Mouse (Mus musculus) urinary bladder, postnatal 14 days (tissue): ENCODE measurements around the gene Gpr19.

ENCODE experiments used
- DNase-seq: peaks from one replicate; pipeline ENCODE4 v3.0.0; 2021; ENCODE audit warnings: low spot score

Gene Gpr19

DNA sequence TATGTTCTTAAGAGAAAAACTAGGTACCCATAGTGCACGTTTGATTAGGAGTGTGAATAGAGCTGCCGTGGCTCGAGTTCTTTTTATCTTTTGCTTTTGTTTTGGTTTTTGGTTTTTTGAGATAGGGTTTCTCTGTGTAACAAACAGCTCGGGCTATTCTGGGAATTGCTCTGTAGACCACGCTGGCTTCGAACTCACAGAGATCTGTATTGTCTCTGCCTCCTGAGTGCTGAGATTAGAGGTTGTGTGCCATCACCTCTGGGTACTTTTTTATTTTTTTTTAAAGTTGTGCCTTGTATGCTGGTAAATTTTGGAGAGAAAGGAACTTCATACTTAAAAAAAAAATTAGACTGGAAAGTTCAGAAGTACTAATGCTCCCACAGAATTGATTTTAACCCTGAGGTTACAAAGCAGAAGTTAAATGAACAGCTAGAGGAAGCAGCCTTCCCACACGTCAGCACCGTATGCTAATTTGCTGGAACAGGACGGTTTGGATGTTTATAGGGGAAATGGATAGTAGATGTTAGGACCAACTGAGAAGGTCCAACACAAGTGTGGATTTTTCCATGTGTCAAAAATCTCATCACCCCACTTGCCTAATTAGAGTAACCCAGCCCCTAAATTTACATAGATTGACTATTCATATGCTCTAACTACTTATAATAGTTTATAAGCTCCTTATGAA lies 24.3 kb upstream of the Gpr19 start:
- DNase-seq, result no peak

DNA sequence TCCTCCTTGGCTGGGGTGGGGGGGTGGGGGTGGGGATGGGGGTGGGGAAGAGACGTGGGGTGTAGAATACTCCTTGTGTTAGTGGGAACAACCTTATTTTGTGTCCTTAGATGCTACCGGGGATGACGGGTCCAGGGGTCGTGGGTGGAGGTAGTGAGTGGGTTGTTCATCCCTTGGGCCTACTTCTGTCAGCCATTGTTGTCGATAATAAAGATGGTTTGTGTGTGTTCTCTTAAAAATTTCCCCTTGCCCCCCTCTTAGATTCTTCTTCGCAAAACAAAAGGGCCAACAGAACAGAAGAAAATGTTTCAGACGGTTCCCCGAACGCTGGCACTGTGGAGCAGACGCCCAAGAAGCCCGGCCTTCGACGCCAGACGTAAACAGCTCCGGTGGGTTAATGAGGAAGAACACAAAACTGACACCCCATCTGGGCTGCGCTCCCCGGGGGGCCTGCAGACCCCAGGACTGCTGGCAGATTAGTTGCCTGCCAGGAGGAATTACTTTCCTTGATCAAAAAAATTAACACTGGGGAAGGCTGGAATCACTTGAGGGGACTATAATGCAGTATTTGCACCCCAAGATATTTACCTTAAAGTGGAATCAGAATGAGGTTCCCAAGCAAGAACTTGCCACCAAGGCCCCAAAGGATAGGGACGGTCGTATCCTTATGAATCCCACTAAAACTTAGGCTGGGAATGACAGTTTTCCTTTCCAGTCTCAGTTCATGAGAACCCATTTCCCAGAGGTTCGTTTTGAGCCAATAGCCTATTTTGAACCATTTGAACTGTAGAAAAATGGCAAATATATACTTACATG lies 23.5 kb upstream of the Gpr19 start:
- DNase-seq, result no peak

DNA sequence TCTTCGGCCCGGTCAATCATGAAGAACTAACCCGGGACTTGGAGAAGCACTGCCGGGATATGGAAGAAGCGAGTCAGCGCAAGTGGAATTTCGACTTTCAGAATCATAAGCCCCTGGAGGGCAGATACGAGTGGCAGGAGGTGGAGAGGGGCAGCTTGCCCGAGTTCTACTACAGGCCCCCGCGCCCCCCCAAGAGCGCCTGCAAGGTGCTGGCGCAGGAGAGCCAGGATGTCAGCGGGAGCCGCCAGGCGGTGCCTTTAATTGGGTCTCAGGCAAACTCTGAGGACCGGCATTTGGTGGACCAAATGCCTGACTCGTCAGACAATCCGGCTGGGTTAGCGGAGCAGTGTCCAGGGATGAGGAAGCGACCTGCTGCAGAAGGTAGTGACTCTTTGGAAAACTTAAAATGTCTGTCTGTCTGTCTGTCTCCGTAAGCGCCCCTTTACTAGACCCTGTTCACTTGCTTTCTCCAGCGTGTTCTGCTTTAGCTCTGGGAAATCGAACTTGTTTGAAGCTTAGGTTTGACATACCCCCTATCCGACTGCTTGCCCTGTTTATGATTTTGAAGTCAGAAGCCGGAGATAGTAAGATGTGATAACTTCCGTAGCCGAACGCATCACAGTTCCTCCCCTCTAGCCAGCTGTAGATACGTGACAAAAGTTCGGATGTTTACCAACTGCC lies 22.8 kb upstream of the Gpr19 start:
- peak; percentile 54 for DNase-seq

DNA sequence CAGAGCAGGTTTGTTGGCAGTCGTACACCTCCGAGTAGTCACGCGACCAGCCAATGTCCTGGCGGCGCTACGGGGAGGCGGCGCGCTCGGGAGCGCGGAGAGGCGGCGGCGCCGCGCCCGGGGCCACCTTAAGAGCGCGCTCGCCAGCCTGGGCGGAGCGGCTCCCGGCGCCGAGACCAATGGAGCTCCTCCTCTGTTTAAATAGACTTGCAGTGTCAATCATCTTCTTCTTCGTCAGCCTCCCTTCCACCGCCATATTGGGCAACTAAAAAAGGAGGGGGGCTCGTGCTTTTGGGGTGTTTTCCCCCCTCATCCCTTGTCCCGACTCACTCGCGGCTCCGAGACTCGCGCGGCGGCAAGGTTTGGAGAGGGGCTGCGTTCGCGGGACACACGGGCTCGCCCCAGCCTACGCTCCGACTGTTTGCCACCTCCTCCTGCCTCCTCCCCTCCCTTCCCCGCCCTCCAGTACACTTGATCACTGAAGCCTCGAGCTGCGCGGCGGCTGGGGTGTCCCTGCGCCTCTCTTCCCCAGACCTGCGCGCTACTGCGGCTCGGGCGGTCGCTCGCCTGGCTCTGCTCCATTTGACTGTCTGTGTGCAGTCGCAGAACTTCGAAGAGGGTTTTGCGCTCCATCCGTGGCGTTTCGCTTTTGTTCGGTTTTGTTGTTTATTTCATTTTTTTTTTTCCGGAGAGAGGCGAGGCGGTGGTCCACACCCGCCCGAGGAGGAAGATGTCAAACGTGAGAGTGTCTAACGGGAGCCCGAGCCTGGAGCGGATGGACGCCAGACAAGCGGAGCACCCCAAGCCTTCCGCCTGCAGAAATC lies 22.0 kb upstream of the Gpr19 start, which contains the start of gene Cdkn1b:
Gene Cdkn1b, plus strand, starts transcription at position 212 of the 824 bp plus-strand sequence.
- peak; percentile 90 for DNase-seq

DNA sequence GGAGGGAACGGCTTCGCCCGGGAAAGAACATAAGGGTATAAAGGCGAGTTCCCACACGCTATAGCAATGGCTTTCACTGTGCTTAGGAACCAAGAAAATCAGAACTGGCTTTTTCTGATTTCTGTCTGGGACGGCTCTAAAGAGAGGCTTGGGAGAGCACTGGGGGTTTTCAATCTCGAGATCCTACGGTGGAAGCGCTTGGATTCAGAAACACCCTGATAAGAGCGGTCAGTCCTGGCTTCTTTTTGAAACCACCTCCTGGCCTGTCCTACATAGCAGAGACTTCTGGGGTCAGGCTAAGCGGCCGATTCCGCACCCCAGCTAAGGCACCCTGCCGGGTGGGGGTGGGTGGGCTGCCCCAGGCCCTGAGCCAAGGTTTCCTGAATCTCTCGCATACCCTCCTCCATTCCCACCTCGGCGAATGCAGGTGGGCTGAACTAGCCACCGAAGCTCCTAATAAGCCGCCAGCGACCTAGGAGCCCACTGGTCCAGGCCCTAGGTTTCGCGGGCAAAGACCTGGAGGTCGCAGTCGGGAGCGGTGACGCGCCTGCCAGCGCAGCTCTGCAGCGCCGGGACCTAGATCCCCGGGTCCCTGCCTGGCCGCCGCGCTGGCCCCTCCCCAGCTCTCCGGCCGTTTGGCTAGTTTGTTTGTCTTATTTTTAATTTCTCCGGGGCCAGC lies 21.3 kb upstream of the Gpr19 start:
- peak; percentile 36 for DNase-seq

DNA sequence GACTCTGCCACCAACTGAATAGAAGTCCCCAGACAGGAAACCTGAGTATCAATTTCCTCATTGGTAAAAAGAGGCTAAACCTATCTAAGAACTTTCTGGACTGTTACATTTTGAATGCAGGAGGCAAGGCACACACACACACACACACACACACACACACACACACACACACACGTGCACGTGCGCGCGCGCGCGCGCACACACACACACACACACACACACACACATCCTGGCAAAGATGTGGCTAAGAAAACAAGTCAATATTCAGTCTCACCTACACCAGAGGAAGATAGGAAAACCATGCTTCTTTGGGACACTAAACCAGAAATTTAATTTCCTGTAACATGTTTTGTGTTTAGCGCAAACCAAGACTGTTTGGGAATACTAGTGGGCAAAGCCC lies 20.4 kb upstream of the Gpr19 start:
- DNase-seq, result no peak

DNA sequence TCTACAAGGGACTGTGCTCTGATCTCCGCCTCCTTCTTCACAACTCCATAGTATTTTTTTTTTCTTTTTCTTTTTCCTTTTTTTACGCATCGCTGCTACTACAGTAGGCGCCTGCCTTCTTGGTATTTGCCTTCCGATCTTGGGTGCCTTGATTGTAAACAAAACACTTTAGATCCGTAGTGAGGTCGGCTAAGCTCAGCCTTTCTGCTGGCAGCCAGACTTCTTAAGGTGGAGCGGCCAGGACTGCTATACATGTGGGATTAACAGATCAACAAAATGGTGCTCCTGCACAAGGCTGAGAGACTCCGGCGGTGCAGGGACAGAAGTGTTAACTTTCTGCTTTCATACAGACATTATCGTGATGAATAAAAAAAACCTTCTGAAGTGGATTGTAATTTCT lies 18.7 kb upstream of the Gpr19 start:
- DNase-seq, result peak; percentile 72

DNA sequence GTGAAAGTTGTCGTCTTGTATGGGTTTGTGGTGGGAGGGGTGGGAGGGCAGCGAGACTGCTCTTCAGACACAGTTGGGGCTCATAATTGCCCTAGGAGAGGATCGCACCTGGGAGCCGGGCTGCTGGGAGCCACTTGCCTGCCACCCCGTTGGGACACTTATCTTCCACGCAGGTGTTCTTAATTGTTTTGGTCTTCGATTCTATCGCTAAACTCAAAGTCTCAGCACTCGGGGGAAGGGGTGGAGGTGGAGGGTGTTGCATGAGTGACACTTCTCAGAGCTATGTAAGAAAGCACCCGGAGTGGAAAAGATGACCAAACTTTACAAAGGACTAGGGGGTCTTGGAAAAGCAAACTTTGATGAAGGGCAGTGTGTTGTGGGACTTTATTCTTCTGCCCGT lies 18.3 kb upstream of the Gpr19 start:
- DNase-seq, result no peak

DNA sequence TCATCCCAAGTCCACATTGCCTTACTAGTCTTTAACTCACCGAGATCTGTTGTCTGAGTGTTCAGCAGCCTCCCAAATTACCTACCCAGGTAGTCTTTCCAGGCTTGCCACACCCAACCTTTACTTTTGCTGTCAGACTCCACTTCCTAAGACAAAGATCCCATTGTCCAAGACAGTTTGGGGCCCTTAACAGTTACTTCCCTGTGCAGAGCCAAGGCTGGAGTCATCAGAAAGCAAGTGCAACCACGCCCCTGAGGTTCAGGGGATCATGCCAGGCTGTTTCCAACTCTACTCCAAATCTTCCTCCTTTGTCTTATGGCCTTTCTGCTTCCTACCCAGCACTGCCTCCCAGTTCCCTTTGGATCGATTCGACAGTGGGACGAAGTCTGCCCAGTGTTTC lies 16.1 kb upstream of the Gpr19 start:
- no peak for DNase-seq

DNA sequence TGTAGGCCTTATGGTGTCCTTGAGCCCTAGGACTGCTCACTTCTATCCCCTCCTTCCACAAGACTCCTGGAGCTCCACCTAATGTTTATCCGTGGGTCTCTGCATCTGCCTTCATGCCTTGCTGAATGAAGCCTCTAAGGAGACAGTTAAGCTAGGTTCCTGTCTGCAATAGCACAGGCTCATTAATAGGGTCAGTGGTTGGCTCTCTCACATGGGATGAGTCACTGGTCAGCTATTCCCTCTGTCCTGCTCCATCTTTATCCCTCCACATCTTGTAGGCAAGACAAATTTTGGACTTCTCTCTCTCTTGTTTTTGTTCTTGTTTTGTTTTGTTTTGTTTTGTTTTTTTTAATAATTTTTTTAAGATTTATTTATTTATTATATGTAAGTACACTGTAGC lies 7.4 kb upstream of the Gpr19 start:
- no peak for DNase-seq

DNA sequence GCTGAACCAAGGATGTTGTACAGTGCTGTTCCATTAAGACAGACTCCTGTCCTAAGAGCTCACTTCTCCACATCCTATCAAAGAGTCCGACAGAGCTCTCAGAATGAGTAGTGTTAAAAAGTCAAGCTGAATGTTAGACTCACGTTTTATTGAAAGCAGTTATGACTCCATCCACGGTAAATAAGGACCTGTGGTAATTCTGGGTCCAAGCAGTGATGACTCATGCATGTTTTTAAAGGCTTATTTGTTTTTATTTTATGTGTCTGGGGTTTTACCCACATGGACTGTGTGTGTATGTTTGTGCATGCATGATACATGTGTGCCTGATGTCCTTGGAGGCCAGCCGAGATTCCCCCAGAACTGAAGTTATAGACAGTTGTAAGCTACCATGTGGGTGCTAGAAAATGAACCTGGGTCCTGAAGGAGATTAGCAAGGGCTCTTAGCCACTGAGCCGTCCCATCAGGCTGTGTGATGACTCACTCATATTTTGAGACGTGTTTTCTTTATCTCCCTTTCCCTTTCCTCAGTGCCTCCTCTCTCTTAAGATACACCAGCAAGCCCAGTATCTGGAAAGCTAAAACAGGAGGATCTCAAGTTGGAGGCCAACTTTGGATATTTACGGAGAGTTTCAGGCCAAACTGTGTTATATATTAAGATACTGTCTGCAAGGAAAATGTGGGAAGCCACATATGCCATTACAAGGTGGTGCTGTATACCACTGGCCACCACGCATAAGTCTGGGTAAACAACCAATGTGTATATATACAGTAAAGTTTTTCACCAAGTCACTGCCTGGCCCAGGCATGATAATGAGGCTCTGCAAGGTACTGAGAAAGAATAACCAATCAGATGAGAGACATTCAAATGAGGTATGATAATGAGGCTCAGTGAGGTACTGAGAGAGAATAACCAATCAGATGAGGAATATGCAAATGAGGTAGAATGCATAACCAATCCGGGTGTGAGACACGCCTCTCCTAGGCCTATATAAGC lies 5.8 kb upstream of the Gpr19 start:
- no peak for DNase-seq

DNA sequence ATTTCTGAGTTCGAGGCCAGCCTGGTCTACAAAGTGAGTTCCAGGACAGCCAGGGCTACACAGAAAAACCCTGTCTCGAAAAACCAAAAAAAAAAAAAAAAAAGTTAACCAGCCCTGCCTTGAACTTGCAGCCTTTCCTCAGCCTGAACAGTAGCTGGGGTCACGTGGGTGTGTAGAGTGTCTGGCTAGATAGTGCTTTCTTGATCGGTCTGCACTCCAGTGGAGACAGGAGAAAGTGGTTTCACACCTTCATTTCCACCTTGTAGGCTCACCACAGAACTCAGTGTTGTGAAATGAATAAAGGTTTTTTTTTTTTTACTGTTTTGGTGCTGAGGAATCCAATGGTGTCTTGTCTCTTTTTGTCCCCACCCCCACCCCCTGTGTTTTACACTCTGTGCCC lies 5.0 kb upstream of the Gpr19 start:
- DNase-seq, result no peak

DNA sequence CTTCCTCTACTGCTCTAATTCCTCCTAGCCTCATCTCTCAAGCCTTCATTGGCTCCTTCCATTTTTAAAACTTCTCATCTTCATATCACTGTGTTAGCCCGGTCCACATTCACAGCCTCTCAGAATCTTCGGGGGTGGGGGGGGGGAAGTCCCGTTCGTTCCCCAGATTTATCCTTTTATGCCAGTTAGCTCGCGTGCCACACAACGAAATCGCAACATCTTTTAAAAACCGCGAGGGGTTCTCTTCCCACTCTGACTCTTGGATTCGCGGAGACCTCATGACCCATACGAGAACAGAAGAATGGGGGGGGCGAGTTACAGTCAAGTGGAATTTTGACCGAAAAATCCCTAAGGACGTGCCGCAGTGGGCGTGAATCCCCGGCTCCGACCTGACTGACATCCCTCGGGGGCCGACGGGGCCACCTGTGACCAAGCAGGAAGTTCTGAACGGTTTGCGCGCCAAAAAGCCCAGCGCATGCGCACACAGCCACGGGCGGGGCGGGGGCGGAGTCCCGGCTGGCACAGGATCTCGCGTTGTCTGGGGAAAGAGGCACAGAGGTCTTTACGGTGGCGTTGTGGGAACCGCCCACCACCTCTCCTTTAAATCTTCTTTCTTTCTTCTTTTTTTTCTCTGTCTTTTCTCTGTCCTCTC lies 809 bp downstream of the Gpr19 start:
- DNase-seq, result peak; percentile 95

DNA sequence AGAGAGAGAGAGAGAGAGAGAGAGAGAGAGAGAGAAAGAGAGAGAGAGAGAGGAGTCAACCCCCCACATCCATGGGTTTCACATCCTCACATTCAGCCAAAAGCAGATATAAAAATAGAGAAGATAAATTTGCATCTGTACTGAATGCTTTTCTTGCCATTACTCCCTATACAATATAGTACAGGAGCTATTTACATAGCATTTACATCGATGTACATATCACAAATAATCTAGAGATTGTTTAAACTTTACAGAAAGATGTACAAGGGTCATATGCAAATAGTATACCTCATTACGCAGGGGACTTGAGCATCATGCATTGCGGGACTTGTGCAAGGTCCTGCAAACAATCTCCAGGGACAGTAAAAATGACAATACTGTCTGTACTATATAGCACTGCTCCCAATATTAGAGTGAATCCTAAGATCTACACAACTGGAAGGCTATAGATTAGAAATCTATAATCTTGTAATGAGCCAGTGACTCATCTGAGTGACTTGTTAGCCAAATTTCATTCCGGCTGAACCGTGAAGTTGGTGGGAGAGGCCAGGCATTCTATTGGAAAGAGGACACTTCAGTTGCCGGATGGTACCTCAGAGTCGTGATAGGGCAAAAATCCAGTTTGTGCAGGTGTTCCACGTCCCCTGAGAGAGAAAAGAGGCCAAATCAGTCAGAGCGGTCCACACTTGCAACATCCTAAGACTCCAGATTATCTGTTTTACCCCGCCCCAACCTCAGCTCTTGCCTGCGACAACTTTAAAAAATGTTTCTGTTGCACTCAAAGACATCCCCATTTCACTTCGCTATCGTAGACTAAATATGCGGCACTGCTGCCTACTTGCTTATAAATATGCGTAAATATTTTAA lies 1.6 kb downstream of the Gpr19 start:
- DNase-seq, result no peak

DNA sequence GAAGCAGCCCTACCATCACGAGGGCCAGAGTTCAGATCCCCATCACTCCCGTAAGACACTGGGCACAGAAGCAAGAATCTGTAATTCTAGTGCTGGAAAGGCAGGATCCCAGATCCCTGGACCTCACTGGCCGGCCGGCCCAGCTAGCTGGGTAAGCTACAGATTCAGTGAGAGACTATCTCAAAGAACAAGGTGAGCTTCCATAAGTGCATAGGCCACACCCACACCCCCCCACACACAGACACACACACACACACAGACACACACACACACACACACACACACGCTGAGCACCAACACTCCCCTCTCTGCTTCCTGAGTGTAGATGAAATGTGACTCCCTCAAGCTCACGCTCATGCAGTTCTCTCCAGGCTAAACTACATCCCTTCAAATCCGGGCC lies 7.9 kb downstream of the Gpr19 start:
- DNase-seq, result no peak

DNA sequence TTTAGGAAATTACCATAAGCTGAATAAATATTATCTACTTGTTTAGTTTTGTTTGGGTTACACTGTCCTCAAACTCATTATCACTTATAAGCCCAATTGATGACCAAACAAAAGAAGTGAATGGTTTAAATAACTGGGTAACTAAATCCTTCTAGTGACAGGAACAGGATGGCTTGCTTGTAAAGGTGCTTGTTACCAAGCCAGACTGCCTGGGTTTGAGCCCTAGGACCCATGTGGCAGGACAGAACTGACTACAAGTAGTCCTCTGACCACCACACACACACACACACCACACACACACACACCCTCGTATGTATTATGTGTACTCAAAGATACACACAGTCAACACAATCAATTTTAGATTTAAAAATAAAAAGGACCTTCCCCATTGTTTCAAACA lies 8.6 kb downstream of the Gpr19 start:
- no peak for DNase-seq

DNA sequence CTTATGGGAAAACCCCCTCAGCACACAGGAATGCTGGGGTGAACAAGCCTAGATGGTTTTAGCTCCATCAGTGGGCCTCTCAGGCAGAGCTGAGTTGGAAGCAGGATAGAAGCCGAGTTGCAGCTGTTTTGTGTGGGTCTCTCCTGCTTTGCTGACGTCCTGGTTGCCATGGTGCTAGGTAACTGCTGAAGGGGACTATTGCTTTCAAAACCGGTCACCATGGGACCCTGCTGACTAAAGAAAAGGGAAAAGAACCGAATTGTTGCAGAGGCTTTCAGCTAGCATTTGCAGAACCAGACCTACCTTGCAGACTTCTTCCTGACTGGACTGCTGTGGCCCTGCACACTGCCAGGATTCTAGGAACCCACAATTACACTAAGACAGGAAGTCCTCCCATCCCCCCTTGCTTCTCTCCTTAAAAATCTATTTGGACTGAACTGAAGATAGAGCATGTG lies 9.8 kb downstream of the Gpr19 start:
- DNase-seq, result no peak

DNA sequence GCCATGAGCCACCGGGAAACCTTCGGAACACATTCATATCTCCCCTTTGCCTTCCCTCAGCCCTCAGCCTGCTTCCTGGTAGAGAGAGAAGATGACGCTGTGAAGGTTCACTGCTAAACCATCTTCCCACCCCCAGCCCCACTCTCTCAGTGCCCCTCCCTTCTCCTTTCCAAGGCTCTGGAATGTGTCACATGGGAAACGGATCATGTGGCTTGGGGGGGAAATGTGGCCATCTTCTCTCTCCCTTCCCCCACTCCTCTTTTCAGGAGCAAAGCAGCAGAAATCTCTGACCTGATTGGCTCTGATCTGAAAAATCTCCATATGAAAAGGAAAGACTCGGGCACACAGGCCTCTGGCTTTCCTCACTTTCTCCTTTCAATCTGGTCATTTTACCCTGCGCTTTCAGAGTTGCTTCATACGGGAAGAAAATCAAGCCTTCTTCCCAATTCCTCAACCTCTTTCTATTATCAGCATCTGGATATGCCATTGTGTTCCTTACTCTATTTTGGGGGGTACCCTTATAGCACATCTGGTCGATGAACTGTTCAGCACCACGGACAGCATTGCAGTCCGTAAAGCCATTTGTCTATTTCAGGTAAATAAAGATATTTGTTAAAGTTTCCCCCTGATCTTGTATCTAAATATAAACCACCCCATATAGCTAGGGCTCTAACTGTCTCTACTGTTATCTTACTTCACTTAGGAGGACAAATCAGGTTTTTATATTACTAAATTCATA lies 10.5 kb downstream of the Gpr19 start:
- no peak for DNase-seq
